Mouse (Mus musculus) heart, postnatal 0 days (tissue): Measurements from ENCODE around the gene Ece1.

Experiments used
- CTCF ChIP-seq: IDR thresholded peaks from 2 replicates; pipeline ENCODE4 v1.5.1; 2016; ENCODE audit warnings: antibody characterized with exemption, control low read depth, low read depth
- EP300 ChIP-seq: IDR thresholded peaks from 2 replicates; pipeline ENCODE4 v1.6.1; 2016; ENCODE audit warnings: antibody characterized with exemption, low read depth

GRCm38 (mm10) chr4:137824881-137825280, 37.2 kb upstream of the Ece1 start:
- no peak for TF ChIP-seq CTCF
- no peak for TF ChIP-seq EP300
